Mouse (Mus musculus) neural tube, embryonic 12.5 days (tissue): Measurements from ENCODE around the gene Csnk1e. TPM values are rescaled to one million over a fixed set of nuclear protein-coding genes. Genes with fewer than 3 reads are reported as not detected.

Experiments
- microRNA counts: library from miRNA; unstranded; fragments of <30 nt; microRNA quantifications from one replicate; lab custom pipeline; 2017
- microRNA-seq: library from miRNA; unstranded; fragments of <30 nt; microRNA quantifications from one replicate; pipeline ENCODE4, GENCODE M21; 2017
- polyA plus RNA-seq: library from polyadenylated mRNA; unstranded; fragments of >200 nt; fragmentation: Nextera tagmentation; extraction: Ambion mirVana; gene quantifications from 2 replicates; pipeline ENCODE4 v1.2.1, GENCODE M21; 2016

The Csnk1e gene
- polyA plus RNA-seq, 1 experiment from 2014 or later, result 308 TPM

MicroRNAs within 50 kb of the gene (microRNA counts, 519-probe panel; counts per million panel counts)
- 342 counts per million, percentile 67 among the panel's probes with 10 or more counts for microRNA mmu-miR-1943 (lab: Ali Mortazavi, UCI)

Small RNA genes within 50 kb of the gene (microRNA-seq; reads per million reads assigned to microRNA genes)
- gene Gm44302 (not detected), gene Mir1943 (1.1 reads per million)

Other genes with a start within 250 kb of the Csnk1e start
- 72.6 and 78.2 TPM in 2 replicates for gene Pick1, start 226.4 kb downstream of the Csnk1e start, polyA plus RNA-seq
- gene Gm49486, start 226.2 kb downstream of the Csnk1e start, polyA plus RNA-seq, result 1.3 and 1.5 TPM in 2 replicates
- gene Slc16a8, start 200.8 kb downstream of the Csnk1e start, polyA plus RNA-seq, result 0.14 and 0.27 TPM in 2 replicates
- gene Baiap2l2, start 170.0 kb downstream of the Csnk1e start, polyA plus RNA-seq, result 2.6 and 2.7 TPM in 2 replicates
- gene Pla2g6, start 127.2 kb downstream of the Csnk1e start, polyA plus RNA-seq, result 40.1 and 40.4 TPM in 2 replicates
- gene Maff, start 108.9 kb downstream of the Csnk1e start, polyA plus RNA-seq, result 0.92 and 1.4 TPM in 2 replicates
- gene Tmem184b, start 52.0 kb downstream of the Csnk1e start, polyA plus RNA-seq, result 44.3 and 50.4 TPM in 2 replicates
- gene Kcnj4, start 49.7 kb upstream of the Csnk1e start, polyA plus RNA-seq, result not detected in 2 replicates
- gene Kdelr3, start 60.8 kb upstream of the Csnk1e start, polyA plus RNA-seq, result 19.6 and 20.2 TPM in 2 replicates
- gene Ddx17, start 91.2 kb upstream of the Csnk1e start, polyA plus RNA-seq, result 66.5 and 71.8 TPM in 2 replicates
- gene Dmc1, start 149.5 kb upstream of the Csnk1e start, polyA plus RNA-seq, result 1.1 and 1.4 TPM in 2 replicates
- gene Fam227a, start 203.4 kb upstream of the Csnk1e start, polyA plus RNA-seq, result 4.3 and 6.0 TPM in 2 replicates
- gene Cby1, start 203.6 kb upstream of the Csnk1e start, polyA plus RNA-seq, result 72.0 and 74.2 TPM in 2 replicates
- 261 and 264 TPM in 2 replicates for gene Tomm22, start 215.3 kb upstream of the Csnk1e start, polyA plus RNA-seq
- gene Josd1, start 232.4 kb upstream of the Csnk1e start, polyA plus RNA-seq, result 26.7 and 26.9 TPM in 2 replicates
- gene Gtpbp1, start 235.3 kb upstream of the Csnk1e start, polyA plus RNA-seq, result 41.6 and 42.5 TPM in 2 replicates